Mouse (Mus musculus) kidney, adult 18-20 months (tissue): ENCODE measurements around the gene Ubfd1.
A peak's percentile ranks its signal among the peaks of the same experiment; 100 is the strongest.
"Not testable (repeated sequence)": the region's sequence is repeated elsewhere in the genome, so short reads cannot be mapped to it uniquely, and the experiment has no call there.

Experiments
- DNase-seq: peaks from one replicate; pipeline ENCODE4 v3.0.0; 2021

Gene Ubfd1

DNA sequence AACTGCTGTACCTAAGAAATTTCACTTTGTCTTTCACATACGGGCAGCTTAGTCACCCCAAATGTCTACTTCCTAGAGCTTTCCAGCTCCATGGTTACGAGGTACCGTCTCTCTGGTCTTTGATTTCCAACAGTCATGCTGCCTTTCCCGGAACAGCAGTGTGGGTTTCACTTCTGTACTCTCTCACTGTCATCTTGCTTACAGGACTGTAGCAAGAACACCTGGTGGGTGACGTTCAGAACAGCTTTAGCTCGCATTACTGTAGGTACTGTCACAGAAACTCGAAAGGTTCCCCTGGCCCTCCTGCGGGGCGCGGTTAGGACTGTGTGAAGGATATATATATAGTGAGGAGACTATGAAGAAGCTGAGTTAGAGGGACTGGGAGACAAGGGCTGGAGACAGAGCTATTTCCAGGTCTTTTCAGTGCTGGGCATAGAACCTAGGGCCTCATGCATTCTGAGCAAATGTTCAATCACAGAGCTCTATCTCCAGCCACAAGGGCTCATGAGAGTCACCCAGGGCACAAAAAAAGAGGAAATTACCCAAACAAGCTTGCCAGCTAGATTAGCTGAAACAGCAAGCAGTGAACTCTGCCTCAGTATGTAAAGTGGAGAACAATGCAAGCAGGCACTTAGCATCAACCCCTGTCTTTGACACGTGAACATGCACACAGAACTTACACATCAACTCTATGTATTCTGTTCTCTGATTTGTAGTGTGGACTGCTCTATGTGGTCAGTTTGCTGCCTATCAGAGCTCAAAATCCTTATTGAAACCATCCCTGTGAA lies 20.4 kb downstream of the Ubfd1 start:
- DNase-seq, result no peak

DNA sequence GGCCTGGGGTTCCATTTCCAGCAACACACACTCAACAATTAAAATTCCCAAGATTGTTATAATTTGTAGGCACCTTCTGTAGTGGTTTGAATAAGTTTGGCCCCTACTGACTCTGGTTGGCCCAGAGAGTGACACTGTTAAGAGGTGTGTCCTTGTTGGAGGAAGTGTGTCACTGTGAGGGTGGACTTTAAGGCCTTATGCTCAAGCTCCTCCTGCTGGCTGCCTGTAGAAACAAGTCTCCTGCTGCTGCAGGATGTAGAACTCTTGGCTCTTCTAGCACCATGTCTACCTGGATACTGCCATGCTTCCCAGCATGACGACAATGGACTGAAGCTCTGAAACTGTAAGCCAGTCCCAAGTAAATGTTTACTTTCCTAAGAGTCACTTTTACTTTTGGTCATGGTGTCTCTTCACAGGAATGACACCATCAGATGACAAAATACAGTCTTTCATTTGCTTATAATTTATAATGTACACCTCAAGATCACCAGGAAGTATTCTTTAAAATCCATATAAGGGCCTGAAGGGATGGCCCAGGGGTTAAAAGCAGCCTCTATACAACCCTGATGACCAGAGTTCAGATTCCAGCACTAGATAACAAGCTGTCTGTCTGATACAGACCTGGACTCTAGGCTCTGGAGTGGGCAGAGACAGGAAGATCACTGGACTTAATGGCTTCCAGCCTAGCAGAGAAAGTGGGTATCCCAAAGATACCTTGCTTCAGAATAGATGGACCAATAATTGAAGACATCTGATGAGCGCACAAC lies 27.8 kb downstream of the Ubfd1 start:
- DNase-seq, result no peak

DNA sequence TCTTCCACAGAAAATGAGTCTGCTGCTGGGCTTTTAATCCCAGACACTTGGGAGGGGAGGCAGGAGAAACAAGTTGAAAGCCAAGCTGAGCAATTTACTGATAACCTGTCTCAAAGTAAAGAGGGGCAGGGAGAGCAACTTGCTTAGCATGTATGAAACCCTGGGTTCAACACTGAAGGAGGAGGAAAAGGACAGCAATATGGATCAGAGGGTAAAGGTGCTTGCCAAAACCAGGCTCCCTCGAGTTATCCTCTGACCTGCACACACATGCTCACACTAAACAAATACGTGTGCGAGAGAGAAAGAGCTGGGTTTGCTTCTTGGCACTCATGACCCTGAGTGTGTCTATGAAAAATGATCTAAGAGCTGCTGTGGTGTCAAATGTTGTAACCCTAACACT lies 31.0 kb downstream of the Ubfd1 start:
- DNase-seq, result no peak

DNA sequence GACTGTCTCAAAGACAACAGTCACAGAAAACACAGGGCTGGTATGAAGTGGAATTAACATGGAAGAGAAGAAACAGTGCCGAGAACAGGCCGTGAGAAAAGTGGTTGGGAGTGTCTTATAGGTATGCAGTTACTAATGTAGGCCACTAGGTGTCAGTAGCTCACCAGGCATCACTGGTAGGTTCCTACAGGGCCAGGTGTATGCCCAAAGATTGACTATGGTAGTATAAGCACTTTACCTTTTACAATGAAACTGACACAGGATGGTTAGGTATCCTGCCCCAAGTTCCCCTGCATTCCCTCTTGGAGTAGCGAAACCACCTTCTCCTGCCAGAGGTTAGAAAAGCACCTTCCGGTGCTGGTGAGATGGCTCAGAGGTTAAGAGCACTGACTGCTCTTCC lies 32.2 kb downstream of the Ubfd1 start:
- peak; percentile 58 for DNase-seq

DNA sequence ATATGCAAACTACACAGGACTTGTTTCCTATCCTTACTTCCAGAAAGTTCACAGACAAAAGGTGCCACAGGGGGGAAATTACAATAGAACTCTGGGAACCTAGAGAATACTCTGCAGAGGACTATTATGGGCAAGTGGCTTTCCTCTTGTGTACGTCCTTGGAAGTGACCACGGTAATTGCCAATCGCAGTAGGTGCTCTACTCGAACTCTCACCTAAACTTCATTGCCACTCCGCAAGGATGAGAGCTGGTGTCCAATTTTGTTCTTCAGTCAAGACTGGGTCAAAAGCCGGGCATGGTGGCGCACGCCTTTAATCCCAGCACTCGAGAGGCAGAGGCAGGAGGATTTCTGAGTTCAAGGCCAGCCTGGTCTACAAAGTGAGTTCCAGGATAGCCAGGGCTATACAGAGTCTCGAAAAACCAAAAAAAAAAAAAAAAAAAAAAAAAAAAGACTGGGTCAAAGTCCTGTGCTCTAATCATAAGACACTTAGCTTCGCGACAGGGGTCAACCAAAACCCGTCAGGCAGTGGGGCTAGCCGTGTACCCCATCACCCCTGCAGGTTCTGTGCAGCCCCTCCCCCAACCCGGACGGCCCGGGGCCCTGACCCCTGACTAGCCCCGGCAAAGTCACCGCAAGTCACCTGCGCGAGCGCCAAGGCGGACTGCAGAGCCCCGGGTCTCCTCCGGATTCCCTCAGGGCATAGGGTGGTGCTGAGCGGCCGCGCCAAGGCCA lies 34.2 kb downstream of the Ubfd1 start:
- not testable (repeated sequence) for DNase-seq

DNA sequence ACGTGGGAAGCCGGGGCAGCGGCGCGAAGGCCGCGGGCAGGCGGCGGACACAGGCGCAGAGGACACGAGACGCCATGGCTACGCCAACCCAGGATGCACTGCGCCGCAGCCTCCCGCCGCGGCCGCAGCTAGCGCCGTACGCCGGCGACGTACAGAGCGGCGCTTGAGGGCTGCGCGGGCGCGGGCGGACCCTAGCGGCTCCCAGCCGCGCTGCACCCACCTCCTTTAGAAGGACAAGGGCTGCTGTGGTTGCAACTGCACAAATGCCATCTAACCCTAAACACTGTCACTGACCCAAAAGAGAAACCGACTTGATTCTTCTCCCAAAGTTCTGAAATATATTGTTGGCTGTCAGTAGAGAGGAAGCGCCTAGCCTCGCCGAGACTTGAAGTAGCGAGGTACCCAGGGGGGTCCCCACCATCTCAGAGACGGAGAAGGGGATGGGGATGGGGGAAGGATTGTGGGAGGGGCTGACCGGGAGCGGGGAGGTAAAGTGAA lies 34.8 kb downstream of the Ubfd1 start, which contains the start of gene Ndufab1:
Gene Ndufab1 (minus strand): TSS at position 140 of the 498 bp plus-strand sequence.
- DNase-seq, result peak; percentile 93

DNA sequence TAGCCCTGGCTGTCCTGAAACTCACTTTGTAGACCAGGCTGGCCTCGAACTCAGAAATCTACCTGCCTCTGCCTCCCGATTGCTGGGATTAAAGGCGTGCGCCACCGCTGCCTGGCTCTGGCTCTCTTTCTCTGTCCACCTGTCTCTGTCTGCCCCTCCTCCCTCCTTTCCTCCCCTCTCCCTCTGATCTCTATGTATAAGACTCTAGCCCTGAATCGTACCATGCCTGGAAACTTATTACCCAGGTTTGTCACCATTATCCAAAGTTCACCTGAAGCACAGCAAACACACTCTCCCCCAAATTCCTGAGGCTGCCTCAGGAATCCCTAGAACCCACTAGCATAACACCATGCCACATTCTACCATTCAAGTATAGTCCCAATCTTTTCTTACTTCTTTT lies 41.2 kb downstream of the Ubfd1 start:
- no peak for DNase-seq

DNA sequence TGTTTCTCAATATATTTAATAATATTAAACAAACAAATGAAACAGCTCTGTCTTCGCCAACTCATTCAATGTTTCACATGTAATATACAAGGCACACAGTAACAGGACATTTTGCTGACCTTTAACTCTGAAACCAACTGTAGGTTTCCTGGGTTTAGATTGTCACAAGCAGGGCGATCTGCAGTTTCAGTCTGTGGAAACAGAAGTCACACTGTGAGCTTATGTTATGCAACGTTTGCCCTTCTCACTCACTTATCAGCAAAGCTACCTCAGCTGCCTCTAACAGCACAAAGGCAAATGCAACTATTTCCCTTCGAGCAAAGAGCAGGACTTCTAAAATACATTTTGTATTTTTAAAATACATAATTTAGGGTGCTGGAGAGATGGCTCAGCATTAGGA lies 56.5 kb downstream of the Ubfd1 start:
- no peak for DNase-seq

DNA sequence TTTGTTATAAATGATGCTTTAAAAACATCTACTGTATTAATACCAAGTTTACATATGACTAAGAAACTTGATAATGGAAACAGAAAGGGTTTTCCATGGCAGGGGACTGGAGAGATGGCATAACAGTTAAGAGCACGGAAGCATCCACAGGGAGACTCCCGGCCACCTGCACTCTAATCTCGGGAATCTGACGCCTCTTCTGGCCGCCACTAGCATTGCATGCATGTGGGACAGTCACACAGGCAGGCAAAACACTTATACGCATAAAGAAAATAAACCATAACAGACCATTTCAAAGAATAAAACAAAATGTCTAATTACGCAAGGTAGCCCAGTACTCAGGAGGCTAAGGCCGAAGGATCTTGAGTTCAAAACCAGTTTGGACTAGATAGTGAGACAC lies 58.7 kb downstream of the Ubfd1 start:
- no peak for DNase-seq

DNA sequence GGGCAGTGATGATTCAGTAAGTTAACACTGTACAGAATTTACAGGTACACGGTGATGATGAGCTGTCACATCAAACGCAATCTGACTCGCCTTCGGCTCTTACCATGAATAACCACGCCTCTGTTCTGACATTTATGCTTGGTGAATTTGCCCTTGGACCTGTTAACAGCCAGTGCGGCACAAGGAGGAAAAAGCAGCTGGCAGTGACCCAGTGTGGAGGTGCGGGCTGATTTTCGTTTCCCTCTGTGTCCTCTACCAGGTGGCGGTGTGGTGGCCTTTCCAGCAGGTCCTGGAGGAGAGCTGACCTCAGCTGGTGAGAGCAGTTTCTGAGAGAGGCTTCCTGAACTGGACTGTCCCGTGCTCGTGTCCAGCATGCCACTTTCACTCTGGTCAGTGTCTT lies 60.0 kb downstream of the Ubfd1 start:
- peak; percentile 20 for DNase-seq
